Comparison of ENCODE assay signal across 10 mouse cellular contexts in genomic region chr4:134745900-134746661, GRCm38 (mm10). TPM values are rescaled to one million over a fixed set of nuclear protein-coding genes. Genes with fewer than 3 reads are reported as not detected.
DNase-seq lines count a peak whose midpoint lies in the region; ATAC-seq and TF ChIP-seq lines count a peak whose summit lies in the region.
"Had no signal": no experiment of that assay in that cellular context is flagged by ENCODE, and none has a peak within 500 bp of the region (broad histone marks: within the 10 kb centered on the region; RNA-seq: fewer than 3 reads in every experiment).

No protein-coding gene starts in this region.

- no peak overlapping the region for H3K4me3 ChIP-seq in liver, adult 2 months (ENCODE audit: insufficient read depth, low read depth, low read length)
- H3K4me3 ChIP-seq in bone marrow, adult 2 months (replicated peaks; ENCODE audit: control insufficient read depth, low read depth, low read length): no peak overlapping the region
- H3K4me3 ChIP-seq in midbrain, embryonic 16.5 days (ENCODE audit: low read depth, low read length): no peak overlapping the region
- H3K4me3 ChIP-seq: heart, embryonic 15.5 days; megakaryocyte, embryonic 14.5 days had no signal

- H3K27ac ChIP-seq in liver, adult 2 months (replicated peaks; ENCODE audit: insufficient read depth, low read depth, low read length): no peak overlapping the region
- H3K27ac ChIP-seq in bone marrow, adult 2 months (ENCODE audit: control insufficient read depth, insufficient read depth, low read depth, low read length, poor library complexity): peak overlapping the region; percentile 32; the same call in 1 of the 2 replicates
- no peak overlapping the region for H3K27ac ChIP-seq in midbrain, embryonic 16.5 days (ENCODE audit: low read length)
- H3K27ac ChIP-seq: heart, embryonic 15.5 days had no signal

- TF ChIP-seq CTCF in liver, adult 2 months (IDR thresholded peaks at IDR 0.05; ENCODE audit: low read depth, low read length): peak; percentile 56
- TF ChIP-seq CTCF in bone marrow, adult 2 months (IDR thresholded peaks at IDR 0.05; ENCODE audit: control insufficient read depth, insufficient read depth, low read length): peak; percentile 58

- WGBS in liver, adult 2 months: 91% methylated on average over 16 of the region's 16 CpGs
- WGBS in bone marrow, adult 2 months: 66% methylated on average over 16 of the region's 16 CpGs
- WGBS in midbrain, embryonic 16.5 days: 82% methylated on average over 16 of the region's 16 CpGs

- no peak overlapping the region for H3K4me2 ChIP-seq in midbrain, embryonic 16.5 days (ENCODE audit: low read length)
- H3K4me2 ChIP-seq: heart, embryonic 15.5 days had no signal

- H3K4me1 ChIP-seq in liver, adult 2 months (ENCODE audit: control insufficient read depth, insufficient read depth, low read length): peaks cover 11% of the 10 kb centered on the region
- peaks cover 10% of the 10 kb centered on the region for H3K4me1 ChIP-seq in bone marrow, adult 2 months (ENCODE audit: control insufficient read depth, insufficient read depth, low read length)
- no peaks in the 10 kb centered on the region for H3K4me1 ChIP-seq in midbrain, embryonic 16.5 days (ENCODE audit: control insufficient read depth, insufficient read depth, low read length)

- H3K27me3 ChIP-seq in liver, adult 2 months (ENCODE audit: control insufficient read depth, insufficient read depth, low read length): no peaks in the 10 kb centered on the region
- no peaks in the 10 kb centered on the region for H3K27me3 ChIP-seq in midbrain, embryonic 16.5 days (ENCODE audit: control insufficient read depth, insufficient read depth, low read depth, low read length)
- H3K27me3 ChIP-seq: heart, embryonic 15.5 days; megakaryocyte, embryonic 14.5 days had no signal

- no peak for DNase-seq in liver, adult 2 months (ENCODE audit: extremely low read depth, low read depth, low spot score)
- no peak for DNase-seq in liver
- DNase-seq in lung, postnatal 4 days: peak; percentile 34 to 55
- no peak for DNase-seq in ovary, postnatal 10 days (ENCODE audit: low spot score)
- no peak for DNase-seq in thymus, postnatal 0 days (ENCODE audit: low spot score)

- H3K9me3 ChIP-seq in midbrain, embryonic 16.5 days (replicated peaks; ENCODE audit: control insufficient read depth, low read length, poor library complexity, severe bottlenecking): no peaks in the 10 kb centered on the region
- H3K9me3 ChIP-seq: heart, embryonic 15.5 days; megakaryocyte, embryonic 14.5 days had no signal

- H3K9ac ChIP-seq in liver, adult 2 months (ENCODE audit: low read depth, low read length): no peak overlapping the region
- H3K9ac ChIP-seq in midbrain, embryonic 16.5 days (ENCODE audit: low read depth, low read length): no peak overlapping the region
- H3K9ac ChIP-seq: heart, embryonic 15.5 days had no signal

- ATAC-seq in granulocyte monocyte progenitor cell, adult 5-6 weeks (replicated peaks; ENCODE audit: poor library complexity, severe bottlenecking): peak; percentile 18
- ATAC-seq in midbrain, embryonic 16.5 days: no peak

- no peak for TF ChIP-seq POLR2A in liver, adult 2 months (IDR thresholded peaks at IDR 0.05; ENCODE audit: extremely low read depth, insufficient read depth, low read length)
- no peak for TF ChIP-seq POLR2A in bone marrow, adult 2 months (IDR thresholded peaks at IDR 0.05; ENCODE audit: borderline replicate concordance, control insufficient read depth, low read depth, low read length)

- peaks cover 11% of the 10 kb centered on the region; the same call in 1 of the 2 replicates for H3K36me3 ChIP-seq in liver, adult 2 months (ENCODE audit: control insufficient read depth, insufficient read depth, low read length)
- no peaks in the 10 kb centered on the region for H3K36me3 ChIP-seq in midbrain, embryonic 16.5 days (ENCODE audit: control insufficient read depth, insufficient read depth, low read length)

- H3K79me2 ChIP-seq in liver, adult 2 months (ENCODE audit: control insufficient read depth, insufficient read depth, low read length): no peaks in the 10 kb centered on the region

RNA-seq across cellular contexts. Expression of gene Ldlrap1, which starts 21.7 kb away (rescaled TPM):
- 6.5 and 7.4 TPM in 2 replicates for total RNA-seq in liver, adult 2 months (2014; rRNA removed)
- polyA plus RNA-seq in liver, adult 2 months (2012; rRNA removed): 19.8 and 21.1 TPM in 2 replicates
- 23.1 and 45.9 TPM in 2 replicates for polyA plus RNA-seq in bone marrow, adult 2 months (2011; ENCODE audit: insufficient read depth, insufficient read length, low replicate concordance, missing spikeins)
- total RNA-seq in granulocyte monocyte progenitor cell, adult 5-6 weeks (2014; fragmentation: Nextera tagmentation): 28.4 and 30.6 TPM in 2 replicates
- 10.1 and 10.2 TPM in 2 replicates for total RNA-seq in granulocyte monocyte progenitor cell, adult 5-6 weeks (2017)
- polyA plus RNA-seq in midbrain, embryonic 16.5 days (2015; fragmentation: Nextera tagmentation; extraction: Ambion mirVana): 2.1 and 2.4 TPM in 2 replicates
- 16.1 and 16.6 TPM in 2 replicates for polyA plus RNA-seq in thymus, postnatal 0 days (2015; fragmentation: Nextera tagmentation; extraction: Ambion mirVana)

RNA-seq across cellular contexts. Expression of gene Man1c1, which starts 42.0 kb away (rescaled TPM):
- total RNA-seq in liver, adult 2 months (2014; rRNA removed): 1.1 and 1.3 TPM in 2 replicates
- polyA plus RNA-seq in liver, adult 2 months (2012; rRNA removed): 0.86 and 1.1 TPM in 2 replicates
- 2.7 and 7.3 TPM in 2 replicates for polyA plus RNA-seq in bone marrow, adult 2 months (2011; ENCODE audit: insufficient read depth, insufficient read length, low replicate concordance, missing spikeins)
- total RNA-seq in granulocyte monocyte progenitor cell, adult 5-6 weeks (2014; fragmentation: Nextera tagmentation): 9.5 and 11.6 TPM in 2 replicates
- total RNA-seq in granulocyte monocyte progenitor cell, adult 5-6 weeks (2017): 4.8 and 5.1 TPM in 2 replicates
- polyA plus RNA-seq in midbrain, embryonic 16.5 days (2015; fragmentation: Nextera tagmentation; extraction: Ambion mirVana): 2.9 and 3.2 TPM in 2 replicates
- 0.91 and 1.2 TPM in 2 replicates for polyA plus RNA-seq in thymus, postnatal 0 days (2015; fragmentation: Nextera tagmentation; extraction: Ambion mirVana)

Comparison
In these comparisons a context has a peak if more than half of its experiments do, and no peak if none do; other contexts are left out.
1. DNase-seq: peak in lung, postnatal 4 days (2 of 2); none in liver, adult 2 months (single experiment), liver (single experiment), ovary, postnatal 10 days (single experiment) and thymus, postnatal 0 days (single experiment).